Mouse (Mus musculus): ENCODE measurements around the gene Pbx1. TPM values are rescaled to one million over a fixed set of nuclear protein-coding genes. Genes with fewer than 3 reads are reported as not detected.

The Pbx1 gene
- polyA plus RNA-seq, 1 experiment: 332 TPM

DNA sequence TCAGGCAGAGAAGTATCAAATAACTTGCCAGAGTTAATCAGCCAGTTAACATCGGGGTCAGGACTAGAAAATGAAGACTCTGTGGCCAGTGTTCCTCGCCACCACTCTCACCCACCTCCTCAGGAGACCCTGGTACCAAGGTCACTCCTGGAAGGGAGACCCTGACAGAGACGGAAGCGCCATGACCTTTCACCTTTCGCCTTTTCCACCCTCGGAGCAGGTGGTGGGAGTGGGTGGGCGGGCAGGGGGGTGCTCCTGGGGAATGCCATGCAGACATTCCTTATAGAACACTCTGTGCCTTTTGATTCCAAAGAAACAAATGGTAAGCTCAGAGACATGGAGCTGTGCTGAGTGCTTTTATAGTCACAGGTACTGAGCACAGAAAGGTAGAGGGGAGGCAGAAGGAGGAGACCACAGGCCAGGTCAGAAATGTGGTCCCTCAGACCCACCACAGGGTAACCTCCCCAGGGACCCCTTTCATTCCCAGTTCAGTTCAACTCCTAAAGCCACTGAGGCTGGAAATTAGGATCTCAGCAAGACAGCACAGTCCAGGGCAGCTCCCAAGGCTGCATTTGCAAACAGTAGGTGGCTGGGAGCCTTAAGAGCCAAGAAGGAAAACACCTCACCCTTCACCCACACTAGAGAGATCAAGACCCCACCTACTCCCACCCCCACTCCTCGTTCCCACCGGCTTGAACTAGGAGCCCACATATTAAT lies 49.8 kb downstream of the Pbx1 start:
- Histone ChIP-seq H3K27ac (ENCODE audit: insufficient read depth, low read depth, low read length) (peak overlapping the region; percentile 69; the same call in 1 of the 2 replicates), H3K4me1 (ENCODE audit: control insufficient read depth, insufficient read depth, low read length) (peaks cover 45% of the 10 kb centered on the region), H3K4me3 (ENCODE audit: insufficient read depth, low read depth, low read length) (no peak overlapping the region)
- TF ChIP-seq POLR2A (IDR thresholded peaks at IDR 0.05; ENCODE audit: insufficient read depth, low read depth, low read length): no peak
- no peak for TF ChIP-seq CTCF (IDR thresholded peaks at IDR 0.05; ENCODE audit: insufficient read depth, low read depth, low read length)
- WGBS: 46% methylated on average over 9 of the region's 9 CpGs

DNA sequence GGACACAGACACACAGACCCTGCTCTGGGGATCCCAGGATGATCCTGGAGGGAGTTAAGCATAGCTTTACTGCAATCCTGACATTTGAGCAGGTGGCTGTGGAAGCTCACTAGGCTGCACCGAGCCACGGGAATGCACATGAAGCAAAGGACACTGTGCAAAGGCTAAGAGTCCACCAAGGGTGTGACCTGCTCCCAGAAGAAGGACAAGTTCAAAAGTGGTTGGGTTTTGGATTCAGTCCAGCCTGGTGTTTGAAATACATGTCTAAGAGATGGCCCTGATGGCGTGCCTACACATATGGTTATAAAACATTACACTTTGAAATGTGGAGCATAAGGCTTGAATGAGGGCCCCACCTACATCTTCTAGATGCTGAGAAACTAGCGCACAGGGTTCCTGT lies 50.6 kb downstream of the Pbx1 start:
- WGBS: 35% methylated on average over 4 of the region's 4 CpGs
- Histone ChIP-seq H3K4me3 (ENCODE audit: insufficient read depth, low read depth, low read length) (no peak overlapping the region), H3K27ac (ENCODE audit: insufficient read depth, low read depth, low read length) (no peak overlapping the region), H3K4me1 (ENCODE audit: control insufficient read depth, insufficient read depth, low read length) (peaks cover 43% of the 10 kb centered on the region)
- no peak for TF ChIP-seq POLR2A (IDR thresholded peaks at IDR 0.05; ENCODE audit: insufficient read depth, low read depth, low read length)
- no peak for TF ChIP-seq CTCF (IDR thresholded peaks at IDR 0.05; ENCODE audit: insufficient read depth, low read depth, low read length)

DNA sequence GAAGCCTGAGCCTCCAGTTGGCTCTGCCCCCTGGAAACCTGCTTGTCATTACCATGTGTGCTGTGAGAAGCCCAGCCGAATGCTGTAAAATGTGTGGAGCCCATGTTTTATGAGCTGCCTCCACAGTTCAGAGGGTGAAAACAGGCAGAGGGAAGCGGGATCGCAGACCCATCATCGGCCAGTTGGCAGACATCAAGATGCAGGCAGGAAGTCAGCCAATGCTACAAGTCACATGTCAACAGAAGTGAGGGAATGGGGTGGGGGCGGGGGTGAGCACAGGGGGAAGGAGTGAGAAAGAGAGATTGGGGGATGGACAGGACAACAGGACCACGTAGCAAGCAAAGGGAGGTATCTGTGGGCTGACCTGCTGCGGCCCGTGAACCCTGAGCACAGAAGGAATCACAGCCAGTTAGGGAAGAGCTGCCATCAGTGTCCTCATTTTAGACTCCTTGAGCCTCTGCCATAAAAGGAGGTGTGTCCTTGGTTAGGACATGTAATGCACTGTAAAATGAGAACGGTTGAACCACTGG lies 51.8 kb downstream of the Pbx1 start:
- TF ChIP-seq CTCF (IDR thresholded peaks at IDR 0.05; ENCODE audit: insufficient read depth, low read depth, low read length) (no peak), POLR2A (IDR thresholded peaks at IDR 0.05; ENCODE audit: insufficient read depth, low read depth, low read length) (no peak)
- no peak overlapping the region for H3K4me3 ChIP-seq (ENCODE audit: insufficient read depth, low read depth, low read length)
- H3K27ac ChIP-seq (ENCODE audit: insufficient read depth, low read depth, low read length): 0 out of 2 replicates have a peak overlapping the region, but pooled peaks have one; percentile 36
- 29% methylated on average over 9 of the region's 9 CpGs for WGBS
- peaks cover 39% of the 10 kb centered on the region for H3K4me1 ChIP-seq (ENCODE audit: control insufficient read depth, insufficient read depth, low read length)

DNA sequence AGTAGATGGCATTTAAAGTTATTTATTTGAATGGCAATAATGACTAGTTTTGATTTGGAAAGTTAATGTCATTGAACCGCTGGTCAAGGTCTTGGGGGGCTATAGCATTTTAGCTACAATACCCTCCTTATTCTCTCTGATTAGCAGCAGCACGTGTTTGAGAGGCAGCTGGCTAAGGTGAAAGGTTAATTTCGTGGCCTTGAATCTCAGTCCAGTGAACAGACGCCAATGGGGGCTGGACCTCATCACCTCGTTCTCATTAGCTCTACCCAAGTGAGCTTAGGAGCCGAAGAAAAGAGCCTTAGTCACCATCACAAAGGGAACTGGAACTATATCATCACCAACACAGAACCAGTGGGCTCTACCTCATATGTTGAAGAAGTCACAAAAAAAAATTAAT lies 54.4 kb downstream of the Pbx1 start:
- 31% methylated on average over 6 of the region's 6 CpGs for WGBS
- H3K27ac ChIP-seq (ENCODE audit: insufficient read depth, low read depth, low read length): no peak overlapping the region
- no peak overlapping the region for H3K4me3 ChIP-seq (ENCODE audit: insufficient read depth, low read depth, low read length)
- peaks cover 29% of the 10 kb centered on the region for H3K4me1 ChIP-seq (ENCODE audit: control insufficient read depth, insufficient read depth, low read length)
- TF ChIP-seq POLR2A (IDR thresholded peaks at IDR 0.05; ENCODE audit: insufficient read depth, low read depth, low read length): no peak
- no peak for TF ChIP-seq CTCF (IDR thresholded peaks at IDR 0.05; ENCODE audit: insufficient read depth, low read depth, low read length)

DNA sequence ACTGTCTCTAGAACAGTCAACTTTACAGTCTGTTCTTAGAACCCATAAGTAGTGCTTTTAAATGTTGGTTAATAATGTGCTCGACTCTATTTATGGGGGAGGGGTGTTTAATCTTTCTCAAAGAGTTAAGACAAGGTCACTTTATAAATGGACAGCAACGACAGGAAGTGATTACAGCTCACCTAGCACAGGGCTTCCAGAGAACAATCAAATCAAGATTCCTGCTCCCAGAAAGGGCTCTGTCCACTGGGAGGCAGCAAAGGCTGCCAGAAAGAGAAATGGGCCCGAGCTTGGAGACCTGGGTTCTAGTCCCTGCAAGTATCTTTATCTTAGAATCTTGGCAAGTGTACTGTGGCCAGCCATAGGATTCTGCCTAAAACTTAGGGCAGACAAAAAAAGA lies 55.7 kb downstream of the Pbx1 start:
- no peak overlapping the region; the same call in 1 of the 2 replicates for H3K27ac ChIP-seq (ENCODE audit: insufficient read depth, low read depth, low read length)
- 24% methylated on average over 3 of the region's 3 CpGs for WGBS

DNA sequence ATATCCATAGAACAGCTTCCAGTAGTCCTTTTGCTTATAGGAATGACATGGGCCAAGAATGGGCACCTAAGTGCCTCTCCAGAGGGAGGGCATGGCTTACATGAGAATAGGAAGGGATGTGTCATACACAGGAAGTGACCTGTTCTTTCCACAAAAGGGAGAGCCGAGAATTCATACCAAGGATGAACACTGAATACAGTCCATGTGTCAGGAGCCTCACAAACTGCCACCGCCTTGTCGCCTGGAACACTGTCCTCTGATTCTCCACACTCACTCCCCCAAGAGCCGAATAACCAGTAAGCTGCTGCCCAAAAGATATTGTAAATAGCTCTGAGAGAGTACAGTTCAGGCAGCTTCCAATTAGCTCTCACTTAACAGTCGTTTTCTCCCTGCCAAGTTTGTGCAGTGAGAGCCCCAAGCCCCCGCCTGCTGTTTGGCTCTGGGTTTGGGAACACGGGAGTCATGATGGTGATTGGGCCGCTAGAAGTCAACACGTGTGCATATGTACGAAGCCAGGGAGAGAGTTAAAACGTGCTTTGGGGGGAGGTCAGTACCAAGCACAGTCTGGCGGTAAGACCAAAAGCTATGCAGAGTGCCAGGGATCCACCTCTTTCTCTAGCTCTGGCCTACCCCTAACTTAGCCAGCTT lies 57.0 kb downstream of the Pbx1 start:
- Histone ChIP-seq H3K4me3 (ENCODE audit: insufficient read depth, low read depth, low read length) (no peak overlapping the region), H3K4me1 (ENCODE audit: control insufficient read depth, insufficient read depth, low read length) (peaks cover 9% of the 10 kb centered on the region), H3K27ac (ENCODE audit: insufficient read depth, low read depth, low read length) (no peak overlapping the region)
- 12% methylated on average over 12 of the region's 12 CpGs for WGBS
- TF ChIP-seq POLR2A (IDR thresholded peaks at IDR 0.05; ENCODE audit: insufficient read depth, low read depth, low read length): no peak
- no peak for TF ChIP-seq CTCF (IDR thresholded peaks at IDR 0.05; ENCODE audit: insufficient read depth, low read depth, low read length)

More for the DNA sequence above, 55.7 kb downstream of the Pbx1 start:
- TF ChIP-seq CTCF (IDR thresholded peaks at IDR 0.05; ENCODE audit: insufficient read depth, low read depth, low read length) (no peak), POLR2A (IDR thresholded peaks at IDR 0.05; ENCODE audit: insufficient read depth, low read depth, low read length) (no peak)
- Histone ChIP-seq H3K4me3 (ENCODE audit: insufficient read depth, low read depth, low read length) (no peak overlapping the region), H3K4me1 (ENCODE audit: control insufficient read depth, insufficient read depth, low read length) (peaks cover 19% of the 10 kb centered on the region)

DNA sequence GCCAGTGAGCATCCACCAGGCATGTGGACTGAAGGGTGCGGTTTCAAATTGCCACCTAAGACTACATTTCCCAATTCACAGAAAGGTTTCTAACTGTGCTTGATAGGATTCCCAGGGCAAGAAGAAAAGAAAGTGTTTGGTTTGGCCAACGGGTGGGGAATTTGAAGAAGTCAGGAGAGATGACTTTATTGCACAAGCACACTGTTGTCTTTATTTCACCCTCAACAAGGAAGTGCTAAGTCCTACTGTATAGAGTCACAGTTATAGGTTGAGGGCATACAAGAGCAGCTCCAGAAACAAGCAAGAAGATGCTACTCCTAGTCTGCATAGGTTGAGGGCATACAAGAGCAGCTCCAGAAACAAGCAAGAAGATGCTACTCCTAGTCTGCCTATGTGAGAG lies 60.0 kb downstream of the Pbx1 start:
- no peak overlapping the region for H3K4me3 ChIP-seq (ENCODE audit: insufficient read depth, low read depth, low read length)
- H3K4me1 ChIP-seq (ENCODE audit: control insufficient read depth, insufficient read depth, low read length): peaks cover 7% of the 10 kb centered on the region
- TF ChIP-seq CTCF (IDR thresholded peaks at IDR 0.05; ENCODE audit: insufficient read depth, low read depth, low read length) (no peak), POLR2A (IDR thresholded peaks at IDR 0.05; ENCODE audit: insufficient read depth, low read depth, low read length) (no peak)
- 65% methylated on average over 2 of the region's 2 CpGs for WGBS
- no peak overlapping the region for H3K27ac ChIP-seq (ENCODE audit: insufficient read depth, low read depth, low read length)

DNA sequence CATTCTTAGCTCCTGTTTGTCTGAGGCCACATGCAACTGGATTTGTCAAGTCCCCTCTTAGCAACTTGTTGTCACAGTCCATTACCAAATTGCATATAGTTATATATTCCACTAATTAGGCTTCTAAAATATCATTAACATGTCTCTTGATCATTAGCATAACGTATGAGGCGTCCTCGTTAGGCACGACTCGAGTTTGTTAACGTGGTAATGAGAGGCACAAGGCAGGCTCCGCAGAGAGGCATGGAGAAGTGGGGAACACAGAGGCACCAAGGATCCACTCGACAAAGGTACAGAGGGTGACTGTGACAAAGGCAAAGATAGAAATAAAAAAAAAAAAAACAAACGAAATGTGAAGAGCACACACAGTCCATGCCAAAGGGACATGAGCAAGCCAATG lies 61.1 kb downstream of the Pbx1 start:
- Histone ChIP-seq H3K4me1 (ENCODE audit: control insufficient read depth, insufficient read depth, low read length) (peaks cover 7% of the 10 kb centered on the region), H3K27ac (ENCODE audit: insufficient read depth, low read depth, low read length) (no peak overlapping the region), H3K4me3 (ENCODE audit: insufficient read depth, low read depth, low read length) (no peak overlapping the region)
- 18% methylated on average over 9 of the region's 9 CpGs for WGBS
- no peak for TF ChIP-seq POLR2A (IDR thresholded peaks at IDR 0.05; ENCODE audit: insufficient read depth, low read depth, low read length)
- TF ChIP-seq CTCF (IDR thresholded peaks at IDR 0.05; ENCODE audit: insufficient read depth, low read depth, low read length): no peak

DNA sequence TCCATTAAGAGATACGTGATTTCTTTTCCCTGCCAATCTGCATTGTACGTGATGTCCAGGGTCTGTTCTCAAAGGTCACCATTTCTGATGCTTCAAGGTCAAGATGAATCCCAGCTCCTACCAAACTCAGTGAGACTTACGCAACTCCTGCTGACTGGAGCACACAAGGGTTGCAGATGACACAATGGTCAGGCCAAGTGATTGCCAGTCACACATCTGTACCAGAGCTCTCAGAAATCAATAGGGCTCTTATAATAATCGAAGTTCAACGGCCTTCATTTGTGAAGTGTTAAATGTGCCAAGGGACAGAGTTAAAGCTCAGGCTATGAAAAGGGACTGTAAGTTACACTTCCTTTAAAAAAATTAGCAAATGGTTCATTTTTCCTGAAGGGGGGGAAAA lies 65.8 kb downstream of the Pbx1 start:
- H3K4me1 ChIP-seq (ENCODE audit: control insufficient read depth, insufficient read depth, low read length): peaks cover 14% of the 10 kb centered on the region
- TF ChIP-seq POLR2A (IDR thresholded peaks at IDR 0.05; ENCODE audit: insufficient read depth, low read depth, low read length) (no peak), CTCF (IDR thresholded peaks at IDR 0.05; ENCODE audit: insufficient read depth, low read depth, low read length) (no peak)
- no peak overlapping the region for H3K4me3 ChIP-seq (ENCODE audit: insufficient read depth, low read depth, low read length)
- 69% methylated on average over 5 of the region's 5 CpGs for WGBS
- H3K27ac ChIP-seq (ENCODE audit: insufficient read depth, low read depth, low read length): 0 out of 2 replicates have a peak overlapping the region, but pooled peaks have one; percentile 31
